In the genomic region with DNA sequence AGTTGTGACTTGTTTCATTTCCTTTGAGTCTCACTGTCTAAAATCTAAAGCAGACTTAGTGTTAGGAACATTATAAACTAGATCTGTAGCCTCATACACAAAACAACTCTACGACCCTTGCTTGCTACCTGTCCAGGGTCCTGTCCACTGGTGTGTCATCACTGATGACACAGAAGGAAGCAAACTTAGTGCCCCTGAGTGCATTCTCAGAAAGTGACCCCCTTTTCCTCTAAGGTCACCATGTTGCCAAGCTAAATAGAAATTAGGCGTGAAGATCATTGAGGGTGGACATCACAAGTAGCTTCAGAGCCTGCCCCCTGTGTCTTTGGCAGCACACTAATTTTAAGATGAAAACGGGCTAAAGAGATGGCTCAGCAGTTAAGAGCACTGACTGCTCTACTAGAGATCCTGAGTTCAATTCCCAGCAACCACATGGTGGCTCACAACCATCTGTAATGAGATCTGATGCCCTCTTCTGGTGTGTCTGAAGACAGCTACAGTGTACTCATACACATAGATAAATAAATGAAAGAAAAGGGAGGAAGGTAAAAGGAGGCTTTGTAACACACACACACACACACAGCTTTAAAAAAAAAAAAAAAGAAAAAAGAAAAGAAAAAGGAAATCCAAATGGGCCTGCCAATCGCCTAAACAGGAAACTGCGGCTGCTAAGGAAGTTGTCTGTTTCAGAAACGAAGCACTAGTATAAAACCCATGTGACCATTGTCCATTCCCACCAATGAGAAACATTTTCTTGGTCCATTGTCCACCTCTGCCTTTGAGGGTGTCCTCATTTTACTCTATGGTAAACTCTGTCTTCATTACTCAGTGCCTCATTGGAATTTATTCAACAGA, we compare ENCODE assay signal across 9 mouse cellular contexts. TPM values are rescaled to one million over a fixed set of nuclear protein-coding genes. Genes with fewer than 3 reads are reported as not detected.
A peak's percentile ranks its signal among the peaks of the same experiment; 100 is the strongest.
DNase-seq lines count a peak whose midpoint lies in the region; ATAC-seq and TF ChIP-seq lines count a peak whose summit lies in the region.
"Had no signal": no experiment of that assay in that cellular context is flagged by ENCODE, and none has a peak within 500 bp of the region (broad histone marks: within the 10 kb centered on the region; RNA-seq: fewer than 3 reads in every experiment).

No protein-coding gene starts in this region.

- DNase-seq in layer of hippocampus, adult 2 months (ENCODE audit: low spot score in 2 of 2): no peak
- no peak for DNase-seq in layer of hippocampus, postnatal 36 days
- no peak for DNase-seq in layer of hippocampus, postnatal 14 days (ENCODE audit: low spot score in 2 of 2)
- DNase-seq in adrenal gland, postnatal 25 days: no peak
- DNase-seq in spleen, postnatal 36 days (ENCODE audit: low spot score in 2 of 2): no peak

- 0 out of 2 replicates have a peak, but pooled peaks have one; percentile 29 for TF ChIP-seq CTCF in layer of hippocampus, adult 2 months (conservative IDR thresholded peaks at IDR 0.05)

- H3K27me3 ChIP-seq in embryonic facial prominence, embryonic 13.5 days: no peaks in the 10 kb centered on the region
- no peaks in the 10 kb centered on the region for H3K27me3 ChIP-seq in intestine, embryonic 15.5 days (replicated peaks)
- no peaks in the 10 kb centered on the region for H3K27me3 ChIP-seq in myocyte (ENCODE audit: control insufficient read depth, insufficient read depth, insufficient read length)

- H3K4me1 ChIP-seq in embryonic facial prominence, embryonic 13.5 days: peaks cover 14% of the 10 kb centered on the region
- peaks cover 14% of the 10 kb centered on the region for H3K4me1 ChIP-seq in intestine, embryonic 15.5 days (replicated peaks)

- H3K9me3 ChIP-seq in embryonic facial prominence, embryonic 13.5 days: no peaks in the 10 kb centered on the region
- H3K9me3 ChIP-seq in intestine, embryonic 15.5 days: no peaks in the 10 kb centered on the region

- peaks cover 20% of the 10 kb centered on the region for H3K36me3 ChIP-seq in embryonic facial prominence, embryonic 13.5 days
- H3K36me3 ChIP-seq in intestine, embryonic 15.5 days: peaks cover 18% of the 10 kb centered on the region
- H3K36me3 ChIP-seq in myocyte (ENCODE audit: control insufficient read depth, insufficient read depth): peaks cover 18% of the 10 kb centered on the region

- H3K4me3 ChIP-seq in layer of hippocampus, adult 2 months: peak overlapping the region; percentile 57
- peak overlapping the region; percentile 82 for H3K4me3 ChIP-seq in embryonic facial prominence, embryonic 13.5 days
- H3K4me3 ChIP-seq in intestine, embryonic 15.5 days (replicated peaks): peak overlapping the region; percentile 50
- H3K4me3 ChIP-seq in myocyte: peak overlapping the region; percentile 87

- peak overlapping the region; percentile 72 for H3K9ac ChIP-seq in embryonic facial prominence, embryonic 13.5 days
- peak overlapping the region; percentile 49; the same call in 1 of the 2 replicates for H3K9ac ChIP-seq in intestine, embryonic 15.5 days

- peak overlapping the region; percentile 61 for H3K4me2 ChIP-seq in embryonic facial prominence, embryonic 13.5 days
- H3K4me2 ChIP-seq in intestine, embryonic 15.5 days (replicated peaks): peak overlapping the region; percentile 66
- peak overlapping the region; percentile 99 for H3K4me2 ChIP-seq in myocyte (ENCODE audit: low read depth)

- no peak for ATAC-seq in embryonic facial prominence, embryonic 13.5 days (ENCODE audit: insufficient number of reproducible peaks, insufficient read depth, low FRiP score, low TSS enrichment, low read depth)
- 0 out of 2 replicates have a peak, but pooled peaks have one; percentile 1 for ATAC-seq in intestine, embryonic 15.5 days

- H3ac ChIP-seq in myocyte (ENCODE audit: control insufficient read depth, insufficient read length): peak overlapping the region; percentile 77

- WGBS in embryonic facial prominence, embryonic 13.5 days: 71% methylated on average over 6 of the region's 6 CpGs
- 59% methylated on average over 6 of the region's 6 CpGs for WGBS in intestine, embryonic 15.5 days

- H3K27ac ChIP-seq in layer of hippocampus, adult 2 months: peak overlapping the region; percentile 85
- H3K27ac ChIP-seq in embryonic facial prominence, embryonic 13.5 days: peak overlapping the region; percentile 78
- H3K27ac ChIP-seq in intestine, embryonic 15.5 days: peak overlapping the region; percentile 85

- no peak for TF ChIP-seq POLR2A in myocyte (IDR thresholded peaks at IDR 0.05; ENCODE audit: insufficient read length, low read depth)

- H3K79me2 ChIP-seq in myocyte (ENCODE audit: control insufficient read depth, insufficient read depth): peaks cover 27% of the 10 kb centered on the region

TF ChIP-seq in myocyte, 11 proteins besides CTCF, POLR2A, EP300 and RAD21:
- TF ChIP-seq MYOG (IDR thresholded peaks at IDR 0.05; ENCODE audit: control insufficient read depth in 1 of 3, insufficient read depth in 1 of 3, insufficient read length in 2 of 3, low read depth in 2 of 3) (no peak), CEBPB (IDR thresholded peaks at IDR 0.05; ENCODE audit: insufficient read depth, poor library complexity, severe bottlenecking) (no peak), REST (IDR thresholded peaks at IDR 0.05; ENCODE audit: insufficient read depth, insufficient read length) (no peak), POLR2AphosphoS2 (IDR thresholded peaks at IDR 0.05; ENCODE audit: insufficient read length, low read depth) (no peak), MAX (IDR thresholded peaks at IDR 0.05; ENCODE audit: low read depth) (no peak), E2F4 (IDR thresholded peaks at IDR 0.05; ENCODE audit: insufficient read depth) (no peak), TCF3 (IDR thresholded peaks at IDR 0.05; ENCODE audit: insufficient read length, low read depth) (no peak), SRF (IDR thresholded peaks at IDR 0.05; ENCODE audit: control insufficient read depth, insufficient read length, low read depth) (no peak)
TF ChIP-seq in myocyte: peak in this region for 0.

RNA-seq across cellular contexts. Expression of gene Abcf2, which starts 1.1 kb away (rescaled TPM):
- 10 to 100 TPM; 75.9 to 81.4 TPM for total RNA-seq in layer of hippocampus, adult 2 months (2021)
- total RNA-seq in layer of hippocampus, postnatal 36 days (2021): 10 to 100 TPM; 74.5 to 77.3 TPM
- 112 and 115 TPM in 2 replicates for polyA plus RNA-seq in embryonic facial prominence, embryonic 13.5 days (2015; fragmentation: Nextera tagmentation; extraction: Ambion mirVana)
- 86.0 and 87.1 TPM in 2 replicates for polyA plus RNA-seq in intestine, embryonic 15.5 days (2015; fragmentation: Nextera tagmentation; extraction: Ambion mirVana)
- 137 TPM for polyA plus RNA-seq in myocyte (2012; fragmentation: generic; extraction: Trizol)
- 10 to 100 TPM; 59.9 to 61.5 TPM for total RNA-seq in layer of hippocampus, postnatal 14 days (2021)
- total RNA-seq in adrenal gland, postnatal 25 days (2021): 74.1 and 76.8 TPM in 2 replicates

RNA-seq across cellular contexts. Expression of gene Chpf2, which starts 8.2 kb away (rescaled TPM):
- total RNA-seq in layer of hippocampus, adult 2 months (2021): 10 to 100 TPM; 63.6 to 66.7 TPM
- 10 to 100 TPM; 58.0 to 61.2 TPM for total RNA-seq in layer of hippocampus, postnatal 36 days (2021)
- polyA plus RNA-seq in embryonic facial prominence, embryonic 13.5 days (2015; fragmentation: Nextera tagmentation; extraction: Ambion mirVana): 24.2 and 26.4 TPM in 2 replicates
- polyA plus RNA-seq in intestine, embryonic 15.5 days (2015; fragmentation: Nextera tagmentation; extraction: Ambion mirVana): 14.7 and 16.0 TPM in 2 replicates
- polyA plus RNA-seq in myocyte (2012; fragmentation: generic; extraction: Trizol): 39.5 TPM
- 10 to 100 TPM; 64.3 to 73.2 TPM for total RNA-seq in layer of hippocampus, postnatal 14 days (2021)
- 40.7 and 66.4 TPM in 2 replicates for total RNA-seq in adrenal gland, postnatal 25 days (2021)

RNA-seq across cellular contexts. Expression of gene 4931409K22Rik, which starts 21.7 kb away (rescaled TPM):
- not detected for total RNA-seq in layer of hippocampus, adult 2 months (2021)
- total RNA-seq in layer of hippocampus, postnatal 36 days (2021): not detected
- 0.11 TPM in 1 of 2 replicates, not detected in the other for polyA plus RNA-seq in embryonic facial prominence, embryonic 13.5 days (2015; fragmentation: Nextera tagmentation; extraction: Ambion mirVana)
- polyA plus RNA-seq in intestine, embryonic 15.5 days (2015; fragmentation: Nextera tagmentation; extraction: Ambion mirVana): 0.05 and 0.08 TPM in 2 replicates
- not detected for polyA plus RNA-seq in myocyte (2012; fragmentation: generic; extraction: Trizol)
- not detected for total RNA-seq in layer of hippocampus, postnatal 14 days (2021)
- not detected in 2 replicates for total RNA-seq in adrenal gland, postnatal 25 days (2021)
- polyA plus RNA-seq: large intestine, adult 2 months had no signal

RNA-seq across cellular contexts. Expression of gene Asb10, which starts 37.6 kb away (rescaled TPM):
- under 1 TPM in 1 of 2 experiments, not detected in 1; 0.31 TPM for total RNA-seq in layer of hippocampus, adult 2 months (2021)
- total RNA-seq in layer of hippocampus, postnatal 36 days (2021): under 1 TPM in 1 of 2 experiments, not detected in 1; 0.25 TPM
- polyA plus RNA-seq in embryonic facial prominence, embryonic 13.5 days (2015; fragmentation: Nextera tagmentation; extraction: Ambion mirVana): 0.56 and 0.63 TPM in 2 replicates
- polyA plus RNA-seq in intestine, embryonic 15.5 days (2015; fragmentation: Nextera tagmentation; extraction: Ambion mirVana): 0.33 and 0.40 TPM in 2 replicates
- 0.77 TPM for polyA plus RNA-seq in myocyte (2012; fragmentation: generic; extraction: Trizol)
- total RNA-seq in layer of hippocampus, postnatal 14 days (2021): under 1 TPM; 0.28 to 0.33 TPM
- total RNA-seq in adrenal gland, postnatal 25 days (2021): 0.67 TPM in 1 of 2 replicates, not detected in the other

RNA-seq across cellular contexts. Expression of gene Smarcd3, which starts 45.9 kb away (rescaled TPM):
- total RNA-seq in layer of hippocampus, adult 2 months (2021): 10 to 100 TPM; 88.7 to 90.9 TPM
- 10 to 100 TPM; 88.0 to 89.8 TPM for total RNA-seq in layer of hippocampus, postnatal 36 days (2021)
- polyA plus RNA-seq in embryonic facial prominence, embryonic 13.5 days (2015; fragmentation: Nextera tagmentation; extraction: Ambion mirVana): 37.4 and 43.5 TPM in 2 replicates
- 15.5 and 18.4 TPM in 2 replicates for polyA plus RNA-seq in intestine, embryonic 15.5 days (2015; fragmentation: Nextera tagmentation; extraction: Ambion mirVana)
- polyA plus RNA-seq in myocyte (2012; fragmentation: generic; extraction: Trizol): 128 TPM
- total RNA-seq in layer of hippocampus, postnatal 14 days (2021): 100 to 1,000 TPM; 112 to 113 TPM
- 14.5 and 18.7 TPM in 2 replicates for total RNA-seq in adrenal gland, postnatal 25 days (2021)
